Mouse (Mus musculus): ENCODE measurements around the gene Krtap16-1.

The Krtap16-1 gene

GRCm38 (mm10) chr11:99937751-99938264 lies 48.6 kb downstream of the Krtap16-1 start:
- DNase-seq: no peak

- no peak for DNase-seq
Observed at GRCm38 (mm10) chr11:99935991-99936390, 50.4 kb downstream of the Krtap16-1 start, which contains the start of gene Krtap31-2. Krtap31-2 (plus strand) TSS chr11:99936291.
